Mouse (Mus musculus): ENCODE results near the gene Olfr1239.

Gene Olfr1239

GRCm38 (mm10) chr2:89420307-89420706, at the start of gene Olfr1239:
Gene Olfr1239 (minus strand): TSS chr2:89420407.
- no peak for DNase-seq (ENCODE audit: low read depth, low spot score)

- no peak for DNase-seq (ENCODE audit: low read depth, low spot score)
These were observed 22.7 kb upstream of the Olfr1239 start, which contains the start of gene Olfr1240 for GRCm38 (mm10) chr2:89442900-89443299. Gene Olfr1240 (minus strand): TSS chr2:89443000.

GRCm38 (mm10) chr2:89414557-89414956, 5.7 kb downstream of the Olfr1239 start:
- no peak for DNase-seq (ENCODE audit: low read depth, low spot score)

- DNase-seq (ENCODE audit: low read depth, low spot score): no peak
These were observed 10.6 kb downstream of the Olfr1239 start, which contains the start of gene Olfr1238 for GRCm38 (mm10) chr2:89409576-89409975. Gene Olfr1238 (minus strand): TSS chr2:89409676.

- no peak for DNase-seq (ENCODE audit: low read depth, low spot score)
These were observed 19.3 kb downstream of the Olfr1239 start for GRCm38 (mm10) chr2:89400882-89401281.
